Mouse (Mus musculus) MEL (cell line): Measurements from ENCODE around the gene Stk11. TPM values are rescaled to one million over a fixed set of nuclear protein-coding genes. Genes with fewer than 3 reads are reported as not detected.

Experiments
- DNase-seq: peaks from one replicate; pipeline ENCODE4 v3.0.0; 2011; ENCODE audit warnings: low read depth, low spot score
- H3K27ac ChIP-seq: 2 replicates; pipeline ENCODE4 v1.5.1; 2012; ENCODE audit warnings: low read depth, mild to moderate bottlenecking, control low read depth, low read length, moderate library complexity; ENCODE audit not compliant: control insufficient read depth
- H3K27me3 ChIP-seq, 2 experiments: fragments of 150-350 bp in 1 of 2; sonication (generic) in 1 of 2; 2 replicates each; pipeline ENCODE4 v1.6.1; 2012; ENCODE audit warnings: low read length in 2 of 2, mild to moderate bottlenecking in 2 of 2, improper control_type of control experiment in 1 of 2, moderate library complexity in 1 of 2; ENCODE audit not compliant: insufficient read depth in 2 of 2, control insufficient read depth in 1 of 2
- H3K36me3 ChIP-seq, 2 experiments: 2 replicates each; pipeline ENCODE4 v1.6.1; 2012 to 2014; ENCODE audit warnings: low read length in 2 of 2, improper control_type of control experiment in 1 of 2, inconsistent platforms in 1 of 2, mild to moderate bottlenecking in 1 of 2; ENCODE audit not compliant: insufficient read depth in 2 of 2, control insufficient read depth in 1 of 2
- H3K4me1 ChIP-seq, 2 experiments: fragments of 150-350 bp in 1 of 2; sonication (generic) in 1 of 2; 2 replicates each; pipeline ENCODE4 v1.6.1; 2012; ENCODE audit warnings: low read length in 2 of 2, improper control_type of control experiment in 1 of 2, mild to moderate bottlenecking in 1 of 2; ENCODE audit not compliant: insufficient read depth in 2 of 2, control insufficient read depth in 1 of 2
- H3K4me3 ChIP-seq, 2 experiments: fragments of 150-350 bp in 1 of 2; sonication (generic) in 1 of 2; 2 replicates each; pipeline ENCODE4 v1.5.1; 2012; ENCODE audit warnings: low read depth in 2 of 2, low read length in 2 of 2, mild to moderate bottlenecking in 2 of 2, moderate library complexity in 2 of 2, control low read depth in 1 of 2, improper control_type of control experiment in 1 of 2; ENCODE audit not compliant: control insufficient read depth in 1 of 2, insufficient read depth in 1 of 2
- H3K79me2 ChIP-seq: 2 replicates; pipeline ENCODE4 v1.6.1; 2012; ENCODE audit warnings: mild to moderate bottlenecking, low read length, moderate library complexity; ENCODE audit not compliant: control insufficient read depth, poor library complexity, insufficient read depth
- H3K9ac ChIP-seq: 2 replicates; pipeline ENCODE4 v1.6.1; 2012; ENCODE audit warnings: low read depth, mild to moderate bottlenecking, control low read depth, low read length, moderate library complexity; ENCODE audit not compliant: control insufficient read depth, poor library complexity, severe bottlenecking
- H3K9me3 ChIP-seq: fragments of 150-350 bp; sonication (generic); replicated peaks from 2 replicates; pipeline ENCODE4 v1.6.1; 2012; ENCODE audit warnings: mild to moderate bottlenecking, low read length, improper control_type of control experiment, moderate library complexity; ENCODE audit not compliant: insufficient read depth
- CTCF ChIP-seq, 3 experiments: IDR thresholded peaks in 2 of 3; conservative IDR thresholded peaks in 1 of 3; 2 replicates each; pipeline ENCODE4 v1.5.1; 2011 to 2012; ENCODE audit warnings: low read length in 3 of 3, low read depth in 2 of 3, mild to moderate bottlenecking in 2 of 3, improper control_type of control experiment in 1 of 3, inconsistent platforms in 1 of 3, mixed read lengths in 1 of 3, moderate library complexity in 1 of 3; ENCODE audit not compliant: control insufficient read depth in 1 of 3, insufficient read depth in 1 of 3, poor library complexity in 1 of 3, severe bottlenecking in 1 of 3
- EP300 ChIP-seq, 2 experiments: IDR thresholded peaks; 2 replicates each; pipeline ENCODE4 v1.6.1; 2011; ENCODE audit warnings: improper control_type of control experiment in 2 of 2, low read length in 2 of 2, low read depth in 1 of 2, mild to moderate bottlenecking in 1 of 2
- ETS1 ChIP-seq: IDR thresholded peaks from 2 replicates; pipeline ENCODE4 v1.6.1; 2012; ENCODE audit warnings: low read depth, mild to moderate bottlenecking, inconsistent platforms, low read length, improper control_type of control experiment, moderate library complexity
- GATA1 ChIP-seq: IDR thresholded peaks from 2 replicates; pipeline ENCODE4 v1.6.1; 2011; ENCODE audit warnings: low read depth, low read length, improper control_type of control experiment
- KAT2A ChIP-seq: conservative IDR thresholded peaks from 2 replicates; pipeline ENCODE4 v1.6.1; 2012; ENCODE audit warnings: low read depth, low read length, improper control_type of control experiment, inconsistent platforms
- MAX ChIP-seq: IDR thresholded peaks from 2 replicates; pipeline ENCODE4 v1.6.1; 2011; ENCODE audit warnings: low read length, improper control_type of control experiment
- MAZ ChIP-seq: IDR thresholded peaks from 2 replicates; pipeline ENCODE4 v1.6.1; 2012; ENCODE audit warnings: low read depth, mild to moderate bottlenecking, inconsistent platforms, low read length, improper control_type of control experiment
- MEF2A ChIP-seq: IDR thresholded peaks from 2 replicates; pipeline ENCODE4 v1.6.1; 2014; ENCODE audit warnings: low read depth, mild to moderate bottlenecking, inconsistent platforms, low read length, improper control_type of control experiment; ENCODE audit not compliant: poor library complexity, insufficient replicate concordance, severe bottlenecking; ENCODE audit errors: extremely low read depth
- MYB ChIP-seq: IDR thresholded peaks from 2 replicates; pipeline ENCODE4 v1.6.1; 2011; ENCODE audit warnings: mild to moderate bottlenecking, low read depth, low read length, improper control_type of control experiment
- MYC ChIP-seq: IDR thresholded peaks from 2 replicates; pipeline ENCODE4 v1.6.1; 2011; ENCODE audit warnings: low read depth, mild to moderate bottlenecking, low read length, improper control_type of control experiment, moderate library complexity
- NELFE ChIP-seq: IDR thresholded peaks from 2 replicates; pipeline ENCODE4 v1.6.1; 2011; ENCODE audit warnings: low read depth, low read length, improper control_type of control experiment
- NRF1 ChIP-seq: IDR thresholded peaks from 2 replicates; pipeline ENCODE4 v1.6.1; 2014; ENCODE audit warnings: low read depth, mild to moderate bottlenecking, inconsistent platforms, low read length, improper control_type of control experiment, moderate library complexity; ENCODE audit not compliant: poor library complexity, insufficient read depth, severe bottlenecking
- POLR2AphosphoS2 ChIP-seq: IDR thresholded peaks from 2 replicates; pipeline ENCODE4 v1.6.1; 2011; ENCODE audit warnings: low read length, improper control_type of control experiment
- TAL1 ChIP-seq: IDR thresholded peaks from 2 replicates; pipeline ENCODE4 v1.6.1; 2012; ENCODE audit warnings: mild to moderate bottlenecking, inconsistent platforms, low read length, moderate library complexity, mixed read lengths
- UBTF ChIP-seq: IDR thresholded peaks from 2 replicates; pipeline ENCODE4 v1.6.1; 2012; ENCODE audit warnings: low read depth, mild to moderate bottlenecking, inconsistent platforms, low read length, improper control_type of control experiment, moderate library complexity, borderline replicate concordance; ENCODE audit not compliant: insufficient read depth
- USF1 ChIP-seq: IDR thresholded peaks from 2 replicates; pipeline ENCODE4 v1.6.1; 2014; ENCODE audit warnings: low read depth, mild to moderate bottlenecking, inconsistent platforms, low read length, improper control_type of control experiment, moderate library complexity
- USF2 ChIP-seq, 2 experiments: IDR thresholded peaks; 2 replicates each; pipeline ENCODE4 v1.6.1; 2011 to 2012; ENCODE audit warnings: improper control_type of control experiment in 2 of 2, low read length in 2 of 2, borderline replicate concordance in 1 of 2, inconsistent platforms in 1 of 2, low read depth in 1 of 2, mild to moderate bottlenecking in 1 of 2; ENCODE audit not compliant: insufficient read depth in 1 of 2
- ZKSCAN1 ChIP-seq: IDR thresholded peaks from 2 replicates; pipeline ENCODE4 v1.6.1; 2012; ENCODE audit warnings: low read depth, mild to moderate bottlenecking, inconsistent platforms, low read length, improper control_type of control experiment, moderate library complexity
- ZMIZ1 ChIP-seq: IDR thresholded peaks from 2 replicates; pipeline ENCODE4 v1.6.1; 2012; ENCODE audit warnings: low read depth, mild to moderate bottlenecking, inconsistent platforms, low read length, improper control_type of control experiment, moderate library complexity
- ZNF384 ChIP-seq: IDR thresholded peaks from 2 replicates; pipeline ENCODE4 v1.6.1; 2012; ENCODE audit warnings: low read depth, mild to moderate bottlenecking, inconsistent platforms, low read length, improper control_type of control experiment
- polyA plus RNA-seq, 2 experiments: library from polyadenylated mRNA; stranded (reverse) in 1 of 2; unstranded in 1 of 2; fragments of >175 nt in 1 of 2; fragments of >200 nt in 1 of 2; gene quantifications; 2 replicates each; pipeline versions ENCODE4 v1.2.1 to v1.2.4; 2012; ENCODE audit warnings: low replicate concordance in 2 of 2, low read depth in 1 of 2; ENCODE audit not compliant: insufficient read length in 2 of 2, insufficient read depth in 1 of 2, missing spikeins in 1 of 2
- total RNA-seq: library from RNA; depleted of rRNA; stranded (reverse); fragments of 300-350 nt; gene quantifications from 2 replicates; pipeline ENCODE4 v1.2.3, GENCODE M21; 2012

Stk11 gene
- total and polyA plus RNA-seq, 3 experiments = 108 to 188 TPM; not detected in 1

DNA sequence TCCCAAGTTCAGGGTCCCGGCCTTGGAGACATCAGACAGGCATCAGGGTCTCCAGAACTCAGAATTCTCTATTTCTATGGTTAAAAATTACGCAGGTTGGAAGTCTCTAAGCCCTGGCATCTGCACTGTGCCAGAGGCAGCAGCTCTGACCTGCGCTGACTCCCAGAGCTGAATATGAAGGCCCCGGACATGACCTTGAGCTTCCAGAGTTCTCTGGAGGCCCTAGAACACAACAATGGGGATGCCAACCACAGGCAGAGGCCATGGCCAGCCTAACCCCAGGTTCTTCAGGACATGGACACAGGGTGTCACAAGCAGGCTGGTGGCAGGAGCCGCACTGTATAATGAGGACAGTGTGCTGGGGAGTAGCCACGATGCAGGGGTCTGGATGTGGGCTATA lies 21.5 kb upstream of the Stk11 start:
- peaks cover 0 to 9% of the 10 kb centered on the region in 2 experiments; a peak in 3 of 4 replicates for H3K36me3 ChIP-seq
- no peaks in the 10 kb centered on the region for H3K27me3 ChIP-seq
- H3K4me3 ChIP-seq = no peak overlapping the region
- H3K4me1 ChIP-seq = peaks cover 2 to 18% of the 10 kb centered on the region in 2 experiments
- peaks cover 18% of the 10 kb centered on the region for H3K79me2 ChIP-seq
- no peak for DNase-seq
- no peak for TF ChIP-seq ETS1
- no peaks in the 10 kb centered on the region for H3K9me3 ChIP-seq
- H3K27ac ChIP-seq = no peak overlapping the region
- H3K9ac ChIP-seq = no peak overlapping the region

DNA sequence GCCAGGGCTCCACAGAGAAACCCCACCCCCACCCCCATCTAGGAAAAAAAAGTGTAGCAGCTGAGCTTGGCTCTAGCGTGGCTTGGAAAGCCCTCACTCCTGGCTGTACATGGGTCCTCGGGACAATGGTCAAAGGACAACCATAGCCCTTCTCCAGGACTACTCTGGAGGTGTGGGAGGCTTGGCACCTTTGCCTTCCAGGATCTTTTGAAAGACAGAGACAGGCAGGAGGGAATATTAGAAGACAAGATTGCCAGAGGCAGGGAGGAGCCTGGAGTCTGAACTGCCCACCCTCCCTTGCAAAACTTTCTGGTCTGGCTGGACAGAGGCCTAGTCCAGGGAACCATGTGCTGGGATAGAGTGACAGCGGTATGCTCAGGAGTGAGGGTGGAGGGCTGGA lies 20.9 kb upstream of the Stk11 start:
- Histone ChIP-seq H3K79me2 (peaks cover 22% of the 10 kb centered on the region), H3K9ac (no peak overlapping the region), H3K4me1 (peaks cover 2 to 20% of the 10 kb centered on the region in 2 experiments), H3K36me3 (peaks cover 0 to 9% of the 10 kb centered on the region in 2 experiments; a peak in 3 of 4 replicates), H3K9me3 (no peaks in the 10 kb centered on the region), H3K4me3 (no peak overlapping the region), H3K27me3 (no peaks in the 10 kb centered on the region), H3K27ac (no peak overlapping the region)
- DNase-seq = no peak
- TF ChIP-seq GATA1 = no peak
- TF ChIP-seq CTCF (IDR thresholded peaks at IDR 0.05 in 2 of 3, conservative IDR thresholded peaks at IDR 0.05 in 1 of 3; ENCODE audit: control insufficient read depth in 1 of 3, insufficient read depth in 1 of 3, low read depth in 2 of 3, low read length in 3 of 3, poor library complexity in 1 of 3, severe bottlenecking in 1 of 3) = no peak
- TF ChIP-seq USF2 (IDR thresholded peaks at IDR 0.05; ENCODE audit: borderline replicate concordance in 1 of 2, insufficient read depth in 1 of 2, low read depth in 1 of 2, low read length in 2 of 2) = no peak
- no peak for TF ChIP-seq ZMIZ1
- no peak for TF ChIP-seq MEF2A
- TF ChIP-seq KAT2A = no peak
- TF ChIP-seq MAX = no peak
- no peak for TF ChIP-seq MAZ
- no peak for TF ChIP-seq ZKSCAN1
- no peak for TF ChIP-seq USF1
- TF ChIP-seq NELFE = no peak
- TF ChIP-seq EP300 (IDR thresholded peaks at IDR 0.05; ENCODE audit: low read depth in 1 of 2, low read length in 2 of 2) = no peak
- TF ChIP-seq NRF1 = no peak
- TF ChIP-seq ZNF384 = no peak
- no peak for TF ChIP-seq MYC
- TF ChIP-seq UBTF = no peak
- no peak for TF ChIP-seq MYB
- TF ChIP-seq TAL1 = no peak
- no peak for TF ChIP-seq POLR2AphosphoS2
- TF ChIP-seq ETS1 = no peak
